In the genomic region with DNA sequence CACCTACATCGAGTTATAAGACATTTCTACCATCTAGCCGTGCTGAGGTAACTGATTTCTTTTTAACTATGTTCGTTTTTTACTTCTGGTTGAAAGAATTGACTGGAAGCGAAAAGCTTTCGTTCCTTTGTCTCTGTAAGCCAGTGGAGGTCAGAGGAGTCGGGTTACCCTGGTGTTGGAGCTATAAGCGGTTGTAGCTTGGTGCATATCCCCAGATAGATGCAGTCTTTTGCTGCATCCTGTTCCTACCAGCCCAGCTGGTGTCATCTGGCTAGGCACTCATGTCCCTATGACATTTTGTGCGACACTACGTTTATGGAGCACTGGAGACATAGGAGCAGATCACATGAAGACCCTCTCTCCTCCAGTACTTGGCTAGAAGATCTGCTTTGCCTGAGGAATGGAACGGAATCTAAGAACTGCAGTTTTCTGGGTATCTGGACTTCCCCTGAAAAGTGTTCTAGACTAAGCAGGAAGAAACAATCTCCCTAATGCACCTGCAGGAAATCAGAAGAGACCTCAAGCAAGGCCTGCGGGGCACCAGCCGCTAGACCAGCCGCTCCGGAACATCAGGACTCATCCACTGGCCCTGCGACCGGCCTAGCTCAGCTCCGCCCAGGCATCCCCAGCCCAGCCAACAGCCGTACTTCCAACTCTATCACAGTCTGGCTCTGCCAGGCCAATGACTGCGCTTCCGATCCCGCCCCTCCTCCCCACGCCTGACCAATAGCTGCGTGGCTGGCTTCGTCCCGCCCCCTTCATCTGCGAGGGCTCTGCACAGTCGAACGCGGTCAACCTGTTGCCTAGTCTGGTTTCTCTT, we compare ENCODE assay signal across 8 mouse cellular contexts. TPM values are rescaled to one million over a fixed set of nuclear protein-coding genes. Genes with fewer than 3 reads are reported as not detected.
DNase-seq lines count a peak whose midpoint lies in the region; ATAC-seq and TF ChIP-seq lines count a peak whose summit lies in the region.

TSS of gene Mavs (plus strand) at position 757 of the 820 bp plus-strand sequence.

- 9% methylated on average over 29 of the region's 29 CpGs for WGBS in embryonic facial prominence, embryonic 13.5 days
- WGBS in kidney, adult 2 months = 13% methylated on average over 29 of the region's 29 CpGs
- WGBS in limb, embryonic 12.5 days = 10% methylated on average over 29 of the region's 29 CpGs
- WGBS in midbrain, embryonic 15.5 days = 8% methylated on average over 29 of the region's 29 CpGs
- WGBS in spleen, adult 2 months = 18% methylated on average over 29 of the region's 29 CpGs

- peak; percentile 77 for TF ChIP-seq POLR2A in kidney, adult 2 months (IDR thresholded peaks at IDR 0.05; ENCODE audit: low read depth, low read length)
- peak; percentile 61 for TF ChIP-seq POLR2A in spleen, adult 2 months (IDR thresholded peaks at IDR 0.05; ENCODE audit: low read depth, low read length)

- H3K9ac ChIP-seq in embryonic facial prominence, embryonic 13.5 days = peak within 1 kb of the TSS; percentile 85
- peak within 1 kb of the TSS; percentile 76 for H3K9ac ChIP-seq in limb, embryonic 12.5 days (replicated peaks)
- peak within 1 kb of the TSS; percentile 47 for H3K9ac ChIP-seq in midbrain, embryonic 15.5 days

- peak; percentile 97 for DNase-seq in 3134 (ENCODE audit: extremely low read depth, insufficient read length, low spot score)
- DNase-seq in adrenal gland, postnatal 36 days = peak; percentile 97 to 98
- peak; percentile 96 to 98 for DNase-seq in heart, adult 18-20 months
- peak; percentile 99 for DNase-seq in kidney, adult 2 months
- peak; percentile 79 to 94 for DNase-seq in spleen, adult 2 months (ENCODE audit: low read depth in 1 of 2, low spot score in 2 of 2)

- no peak for TF ChIP-seq CTCF in kidney, adult 2 months (conservative IDR thresholded peaks at IDR 0.05; ENCODE audit: insufficient read depth, insufficient read length, low read depth, low read length)
- no peak for TF ChIP-seq CTCF in spleen, adult 2 months (IDR thresholded peaks at IDR 0.05; ENCODE audit: extremely low read depth, insufficient read depth, insufficient read length, insufficient replicate concordance)

- no peaks in the 10 kb centered on the region for H3K9me3 ChIP-seq in embryonic facial prominence, embryonic 13.5 days
- H3K9me3 ChIP-seq in limb, embryonic 12.5 days = no peaks in the 10 kb centered on the region
- H3K9me3 ChIP-seq in midbrain, embryonic 15.5 days = no peaks in the 10 kb centered on the region

- H3K4me1 ChIP-seq in embryonic facial prominence, embryonic 13.5 days = peaks cover 21% of the 10 kb centered on the region
- peaks cover 13% of the 10 kb centered on the region for H3K4me1 ChIP-seq in kidney, adult 2 months (ENCODE audit: control insufficient read depth, insufficient read depth, low read length)
- peaks cover 18% of the 10 kb centered on the region for H3K4me1 ChIP-seq in limb, embryonic 12.5 days (replicated peaks)
- peaks cover 10% of the 10 kb centered on the region for H3K4me1 ChIP-seq in midbrain, embryonic 15.5 days
- peaks cover 14% of the 10 kb centered on the region; the same call in 1 of the 2 replicates for H3K4me1 ChIP-seq in spleen, adult 2 months (ENCODE audit: control insufficient read depth, insufficient read depth, insufficient read length)

- peak; percentile 100 for ATAC-seq in embryonic facial prominence, embryonic 13.5 days (ENCODE audit: insufficient number of reproducible peaks, insufficient read depth, low FRiP score, low TSS enrichment, low read depth)
- ATAC-seq in limb, embryonic 12.5 days (ENCODE audit: insufficient number of reproducible peaks, insufficient read depth, low FRiP score, low TSS enrichment, low read depth) = peak; percentile 100
- ATAC-seq in midbrain, embryonic 15.5 days (replicated peaks) = peak; percentile 100

- peak within 1 kb of the TSS; percentile 24; the same call in 1 of the 2 replicates for H3K27ac ChIP-seq in embryonic facial prominence, embryonic 13.5 days
- peak within 1 kb of the TSS; percentile 84 for H3K27ac ChIP-seq in kidney, adult 2 months (ENCODE audit: insufficient read depth, low read depth, low read length)
- peak within 1 kb of the TSS; percentile 79 for H3K27ac ChIP-seq in limb, embryonic 12.5 days
- peak within 1 kb of the TSS; percentile 15; the same call in 1 of the 2 replicates for H3K27ac ChIP-seq in midbrain, embryonic 15.5 days
- H3K27ac ChIP-seq in spleen, adult 2 months (ENCODE audit: insufficient read depth, low read length) = peak within 1 kb of the TSS; percentile 86

- H3K36me3 ChIP-seq in embryonic facial prominence, embryonic 13.5 days = peaks cover 9% of the 10 kb centered on the region; the same call in 1 of the 2 replicates
- no peaks in the 10 kb centered on the region for H3K36me3 ChIP-seq in kidney, adult 2 months (ENCODE audit: control insufficient read depth, insufficient read depth, low read length)
- H3K36me3 ChIP-seq in limb, embryonic 12.5 days = peaks cover 9% of the 10 kb centered on the region; the same call in 1 of the 2 replicates
- H3K36me3 ChIP-seq in midbrain, embryonic 15.5 days (replicated peaks) = no peaks in the 10 kb centered on the region
- no peaks in the 10 kb centered on the region for H3K36me3 ChIP-seq in spleen, adult 2 months (ENCODE audit: control insufficient read depth, insufficient read depth, low read length)

- H3K4me3 ChIP-seq in embryonic facial prominence, embryonic 13.5 days = peak within 1 kb of the TSS; percentile 66
- peak within 1 kb of the TSS; percentile 68 for H3K4me3 ChIP-seq in kidney, adult 2 months (ENCODE audit: insufficient read depth, low read depth, low read length)
- H3K4me3 ChIP-seq in limb, embryonic 12.5 days (replicated peaks) = peak within 1 kb of the TSS; percentile 56
- peak within 1 kb of the TSS; percentile 49 for H3K4me3 ChIP-seq in midbrain, embryonic 15.5 days
- H3K4me3 ChIP-seq in spleen, adult 2 months (ENCODE audit: extremely low read depth, insufficient read depth, insufficient read length) = peak within 1 kb of the TSS; percentile 90

- H3K4me2 ChIP-seq in embryonic facial prominence, embryonic 13.5 days = peak within 1 kb of the TSS; percentile 92
- H3K4me2 ChIP-seq in limb, embryonic 12.5 days = peak within 1 kb of the TSS; percentile 81
- H3K4me2 ChIP-seq in midbrain, embryonic 15.5 days = peak within 1 kb of the TSS; percentile 95

- H3K27me3 ChIP-seq in embryonic facial prominence, embryonic 13.5 days = no peaks in the 10 kb centered on the region
- no peaks in the 10 kb centered on the region for H3K27me3 ChIP-seq in kidney, adult 2 months (replicated peaks; ENCODE audit: control insufficient read depth, insufficient read depth, low read length)
- no peaks in the 10 kb centered on the region; the same call in 1 of the 2 replicates for H3K27me3 ChIP-seq in limb, embryonic 12.5 days
- H3K27me3 ChIP-seq in midbrain, embryonic 15.5 days (replicated peaks) = no peaks in the 10 kb centered on the region
- no peaks in the 10 kb centered on the region for H3K27me3 ChIP-seq in spleen, adult 2 months (ENCODE audit: control insufficient read depth, insufficient read depth, low read length)

RNA-seq across cellular contexts. Expression of gene Mavs, which starts in this region (rescaled TPM):
- 10 to 100 TPM; 32.8 to 43.2 TPM for total RNA-seq in adrenal gland, postnatal 36 days (2021)
- polyA plus RNA-seq in embryonic facial prominence, embryonic 13.5 days (2015; fragmentation: Nextera tagmentation; extraction: Ambion mirVana) = 15.9 and 16.1 TPM in 2 replicates
- total RNA-seq in heart, adult 18-20 months (2021) = 10 to 100 TPM; 64.0 to 78.2 TPM
- 119 and 142 TPM in 2 replicates for polyA plus RNA-seq in kidney, adult 2 months (2012; rRNA removed)
- polyA plus RNA-seq in limb, embryonic 12.5 days (2016; fragmentation: Nextera tagmentation; extraction: Ambion mirVana) = 17.2 and 17.9 TPM in 2 replicates
- polyA plus RNA-seq in midbrain, embryonic 15.5 days (2015; fragmentation: Nextera tagmentation; extraction: Ambion mirVana) = 5.7 and 7.6 TPM in 2 replicates
- polyA plus RNA-seq in spleen, adult 2 months (2012; rRNA removed) = 46.9 and 47.6 TPM in 2 replicates

Comparison
In these comparisons a context has a peak if more than half of its experiments do, and no peak if none do; other contexts are left out.
1. Peak in every context shown above with its lines: DNase-seq, ATAC-seq, H3K4me3 ChIP-seq and H3K27ac ChIP-seq.
2. H3K27ac ChIP-seq: peak in every context shown above with its lines; median percentile 86 in spleen, adult 2 months; 84 in kidney, adult 2 months; 79 in limb, embryonic 12.5 days; 24 in embryonic facial prominence, embryonic 13.5 days; 15 in midbrain, embryonic 15.5 days.